Mouse (Mus musculus): ENCODE measurements around the gene Nmnat3. TPM values are rescaled to one million over a fixed set of nuclear protein-coding genes. Genes with fewer than 3 reads are reported as not detected.

Nmnat3 gene
- polyA plus RNA-seq, 1 experiment from 2014 or later: 2.7 TPM

DNA sequence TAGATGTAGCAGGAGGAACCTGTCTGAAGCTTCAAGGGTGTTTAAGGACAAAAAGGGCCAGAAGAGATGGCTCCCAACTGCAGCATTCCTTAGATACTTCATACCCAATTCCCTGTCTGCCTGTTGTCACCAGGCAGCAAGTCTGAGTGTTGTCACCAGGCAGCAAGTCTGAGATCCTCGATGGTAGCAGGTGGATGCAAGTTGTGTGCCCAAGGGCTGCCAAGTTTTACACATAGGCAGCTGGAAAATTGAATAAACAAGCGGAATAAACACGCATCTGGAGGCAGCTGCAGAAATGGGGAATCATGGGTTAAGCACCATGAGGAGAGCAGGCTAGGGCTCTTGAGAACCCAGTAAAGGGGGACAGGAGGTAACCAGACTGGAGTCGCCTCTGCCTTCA is 52.7 kb downstream of the Nmnat3 start:
- no peak for DNase-seq (ENCODE audit: low spot score)
- H3K4me1 ChIP-seq (ENCODE audit: control insufficient read depth, insufficient read depth, low read length): no peaks in the 10 kb centered on the region
- H3K9ac ChIP-seq (ENCODE audit: low read length): no peak overlapping the region
- no peak overlapping the region for H3K27ac ChIP-seq (replicated peaks; ENCODE audit: low read depth, low read length)
- no peak for ATAC-seq (ENCODE audit: insufficient number of reproducible peaks, low FRiP score, low TSS enrichment, low read depth)
- no peaks in the 10 kb centered on the region for H3K27me3 ChIP-seq (ENCODE audit: control insufficient read depth, insufficient read depth, low read length)
- WGBS: 88% methylated on average over 4 of the region's 4 CpGs
- H3K9me3 ChIP-seq (ENCODE audit: control insufficient read depth, low read length): no peaks in the 10 kb centered on the region
- H3K4me2 ChIP-seq (ENCODE audit: low read depth, severe bottlenecking): no peak overlapping the region
- no peak overlapping the region for H3K4me3 ChIP-seq (ENCODE audit: low read depth, low read length)
- no peaks in the 10 kb centered on the region for H3K36me3 ChIP-seq (ENCODE audit: control insufficient read depth, insufficient read depth, low read length)

DNA sequence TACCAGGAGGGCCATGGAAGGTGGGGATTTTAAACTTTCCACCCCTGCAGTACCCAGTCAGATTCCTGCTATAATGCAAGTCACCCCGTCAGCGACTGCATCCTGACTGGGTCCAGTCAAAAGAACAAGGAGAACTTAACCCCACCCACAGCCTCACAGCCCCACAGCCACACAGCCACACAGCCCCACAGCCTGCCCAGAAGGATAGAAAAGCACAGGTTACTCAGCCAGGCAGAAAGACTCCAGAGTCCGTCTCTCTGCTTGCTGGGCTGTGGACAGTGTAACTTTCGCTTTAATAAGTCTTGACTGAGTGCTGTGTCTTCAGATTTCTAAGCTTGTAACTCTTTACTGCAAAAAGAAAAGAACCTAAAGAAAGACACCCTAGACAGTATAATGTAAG is 53.2 kb downstream of the Nmnat3 start:
- DNase-seq (ENCODE audit: low spot score): no peak
- Histone ChIP-seq H3K9ac (ENCODE audit: low read length) (no peak overlapping the region), H3K36me3 (ENCODE audit: control insufficient read depth, insufficient read depth, low read length) (no peaks in the 10 kb centered on the region), H3K4me1 (ENCODE audit: control insufficient read depth, insufficient read depth, low read length) (no peaks in the 10 kb centered on the region), H3K9me3 (ENCODE audit: control insufficient read depth, low read length) (no peaks in the 10 kb centered on the region), H3K27ac (replicated peaks; ENCODE audit: low read depth, low read length) (no peak overlapping the region), H3K4me2 (ENCODE audit: low read depth, severe bottlenecking) (no peak overlapping the region), H3K4me3 (ENCODE audit: low read depth, low read length) (no peak overlapping the region), H3K27me3 (ENCODE audit: control insufficient read depth, insufficient read depth, low read length) (no peaks in the 10 kb centered on the region)
- no peak for ATAC-seq (ENCODE audit: insufficient number of reproducible peaks, low FRiP score, low TSS enrichment, low read depth)
- WGBS: 73% methylated on average over 4 of the region's 4 CpGs

- no peak overlapping the region for H3K9ac ChIP-seq (ENCODE audit: low read length)
- no peak overlapping the region for H3K4me3 ChIP-seq (ENCODE audit: low read depth, low read length)
- H3K36me3 ChIP-seq (ENCODE audit: control insufficient read depth, insufficient read depth, low read length): no peaks in the 10 kb centered on the region
- H3K4me2 ChIP-seq (ENCODE audit: low read depth, severe bottlenecking): no peak overlapping the region
- ATAC-seq (ENCODE audit: insufficient number of reproducible peaks, low FRiP score, low TSS enrichment, low read depth) (no peak), DNase-seq (ENCODE audit: low spot score) (no peak)
- H3K27ac ChIP-seq (replicated peaks; ENCODE audit: low read depth, low read length): no peak overlapping the region
- 0 out of 2 replicates have a peak, but pooled peaks cover 3% of the 10 kb centered on the region for H3K4me1 ChIP-seq (ENCODE audit: control insufficient read depth, insufficient read depth, low read length)
- no peaks in the 10 kb centered on the region for H3K27me3 ChIP-seq (ENCODE audit: control insufficient read depth, insufficient read depth, low read length)
- 81% methylated on average over 1 of the region's 1 CpGs for WGBS
- no peaks in the 10 kb centered on the region for H3K9me3 ChIP-seq (ENCODE audit: control insufficient read depth, low read length)
Observed at GRCm38 (mm10) chr9:98345840-98346239, 58.6 kb downstream of the Nmnat3 start.

GRCm38 (mm10) chr9:98346240-98346639 is 59.0 kb downstream of the Nmnat3 start:
- DNase-seq (ENCODE audit: low spot score) (no peak), ATAC-seq (ENCODE audit: insufficient number of reproducible peaks, low FRiP score, low TSS enrichment, low read depth) (no peak)
- H3K4me2 ChIP-seq (ENCODE audit: low read depth, severe bottlenecking): no peak overlapping the region
- 83% methylated on average over 4 of the region's 4 CpGs for WGBS
- H3K27ac ChIP-seq (replicated peaks; ENCODE audit: low read depth, low read length): no peak overlapping the region
- no peaks in the 10 kb centered on the region for H3K9me3 ChIP-seq (ENCODE audit: control insufficient read depth, low read length)
- H3K9ac ChIP-seq (ENCODE audit: low read length): no peak overlapping the region
- no peaks in the 10 kb centered on the region for H3K36me3 ChIP-seq (ENCODE audit: control insufficient read depth, insufficient read depth, low read length)
- no peaks in the 10 kb centered on the region for H3K27me3 ChIP-seq (ENCODE audit: control insufficient read depth, insufficient read depth, low read length)
- H3K4me1 ChIP-seq (ENCODE audit: control insufficient read depth, insufficient read depth, low read length): 0 out of 2 replicates have a peak, but pooled peaks cover 3% of the 10 kb centered on the region
- H3K4me3 ChIP-seq (ENCODE audit: low read depth, low read length): no peak overlapping the region

DNA sequence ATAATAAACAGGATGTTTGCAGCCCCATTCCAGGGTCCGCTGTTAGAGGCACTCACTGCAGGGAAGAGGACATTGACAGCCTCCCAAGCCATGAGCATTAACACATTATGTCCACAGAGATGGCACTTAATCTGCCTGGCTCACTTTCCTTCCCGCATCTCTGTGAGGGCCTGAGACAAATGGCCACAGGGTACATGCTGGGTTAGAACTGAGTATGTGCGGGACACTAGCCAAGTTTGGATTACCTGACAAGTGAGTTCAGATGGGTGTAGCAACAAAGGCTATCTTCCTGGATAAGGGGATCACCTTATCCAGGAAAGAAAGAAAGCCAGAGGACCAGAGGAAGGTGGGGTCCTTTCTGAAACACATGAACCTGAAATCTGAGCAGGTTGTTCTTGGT is 59.8 kb downstream of the Nmnat3 start:
- no peak overlapping the region for H3K9ac ChIP-seq (ENCODE audit: low read length)
- no peaks in the 10 kb centered on the region for H3K36me3 ChIP-seq (ENCODE audit: control insufficient read depth, insufficient read depth, low read length)
- H3K27me3 ChIP-seq (ENCODE audit: control insufficient read depth, insufficient read depth, low read length): no peaks in the 10 kb centered on the region
- WGBS: 88% methylated on average over 3 of the region's 3 CpGs
- ATAC-seq (ENCODE audit: insufficient number of reproducible peaks, low FRiP score, low TSS enrichment, low read depth): no peak
- H3K9me3 ChIP-seq (ENCODE audit: control insufficient read depth, low read length): no peaks in the 10 kb centered on the region
- H3K27ac ChIP-seq (replicated peaks; ENCODE audit: low read depth, low read length): no peak overlapping the region
- no peak overlapping the region for H3K4me2 ChIP-seq (ENCODE audit: low read depth, severe bottlenecking)
- 0 out of 2 replicates have a peak, but pooled peaks cover 3% of the 10 kb centered on the region for H3K4me1 ChIP-seq (ENCODE audit: control insufficient read depth, insufficient read depth, low read length)
- no peak overlapping the region for H3K4me3 ChIP-seq (ENCODE audit: low read depth, low read length)
- no peak for DNase-seq (ENCODE audit: low spot score)

GRCm38 (mm10) chr9:98350318-98351144 is 63.3 kb downstream of the Nmnat3 start:
- Histone ChIP-seq H3K27me3 (ENCODE audit: control insufficient read depth, insufficient read depth, low read length) (no peaks in the 10 kb centered on the region), H3K4me1 (ENCODE audit: control insufficient read depth, insufficient read depth, low read length) (0 out of 2 replicates have a peak, but pooled peaks cover 3% of the 10 kb centered on the region), H3K4me2 (ENCODE audit: low read depth, severe bottlenecking) (no peak overlapping the region), H3K4me3 (ENCODE audit: low read depth, low read length) (no peak overlapping the region), H3K9me3 (ENCODE audit: control insufficient read depth, low read length) (no peaks in the 10 kb centered on the region), H3K27ac (replicated peaks; ENCODE audit: low read depth, low read length) (no peak overlapping the region), H3K9ac (ENCODE audit: low read length) (no peak overlapping the region), H3K36me3 (ENCODE audit: control insufficient read depth, insufficient read depth, low read length) (no peaks in the 10 kb centered on the region)
- ATAC-seq (ENCODE audit: insufficient number of reproducible peaks, low FRiP score, low TSS enrichment, low read depth) (no peak), DNase-seq (ENCODE audit: low spot score) (peak; percentile 26)
- 14% methylated on average over 4 of the region's 4 CpGs for WGBS

DNA sequence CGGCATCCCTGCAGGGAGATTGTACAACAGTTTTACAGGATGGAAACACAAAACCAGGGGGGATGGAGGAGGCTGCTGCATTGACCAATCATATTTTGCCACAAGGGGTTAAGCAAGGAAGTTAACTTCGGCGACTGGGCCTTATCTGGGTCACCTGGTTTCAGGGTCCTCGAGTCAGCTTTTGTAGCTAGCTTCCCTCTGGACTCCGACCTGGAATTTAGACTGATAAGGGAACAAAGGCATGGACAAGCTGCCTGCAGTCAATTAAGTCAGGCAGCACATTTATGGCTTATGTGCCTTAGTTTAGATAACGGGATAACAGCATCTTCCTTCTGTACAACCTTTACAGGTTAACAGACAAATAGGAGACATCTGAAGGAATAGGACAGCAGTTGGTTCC is 65.1 kb downstream of the Nmnat3 start:
- no peak overlapping the region for H3K9ac ChIP-seq (ENCODE audit: low read length)
- H3K4me1 ChIP-seq (ENCODE audit: control insufficient read depth, insufficient read depth, low read length): 0 out of 2 replicates have a peak, but pooled peaks cover 3% of the 10 kb centered on the region
- no peaks in the 10 kb centered on the region for H3K9me3 ChIP-seq (ENCODE audit: control insufficient read depth, low read length)
- ATAC-seq (ENCODE audit: insufficient number of reproducible peaks, low FRiP score, low TSS enrichment, low read depth) (no peak), DNase-seq (ENCODE audit: low spot score) (no peak)
- H3K36me3 ChIP-seq (ENCODE audit: control insufficient read depth, insufficient read depth, low read length): no peaks in the 10 kb centered on the region
- no peaks in the 10 kb centered on the region for H3K27me3 ChIP-seq (ENCODE audit: control insufficient read depth, insufficient read depth, low read length)
- 64% methylated on average over 6 of the region's 6 CpGs for WGBS
- H3K4me2 ChIP-seq (ENCODE audit: low read depth, severe bottlenecking): no peak overlapping the region
- no peak overlapping the region for H3K27ac ChIP-seq (replicated peaks; ENCODE audit: low read depth, low read length)
- no peak overlapping the region for H3K4me3 ChIP-seq (ENCODE audit: low read depth, low read length)

DNA sequence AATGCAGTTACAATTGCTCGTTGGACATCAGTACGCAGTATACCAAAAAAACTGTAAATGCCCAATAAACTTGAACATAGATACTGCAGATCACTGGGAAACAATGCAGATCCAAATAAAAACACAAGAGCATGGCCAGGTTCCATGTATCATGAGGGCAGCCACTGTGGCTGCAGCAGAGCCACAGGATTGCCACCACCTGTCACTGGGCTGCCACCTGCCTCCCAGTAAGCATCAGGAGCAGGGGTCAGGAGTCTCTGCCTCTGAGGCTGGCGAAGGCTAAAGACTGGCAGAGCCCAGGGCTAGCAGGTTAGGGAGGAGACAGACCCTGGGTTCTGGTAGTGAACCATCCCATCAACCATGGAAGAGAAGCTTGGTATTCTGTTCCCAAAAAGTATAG is 67.7 kb downstream of the Nmnat3 start:
- Histone ChIP-seq H3K9ac (ENCODE audit: low read length) (no peak overlapping the region), H3K9me3 (ENCODE audit: control insufficient read depth, low read length) (no peaks in the 10 kb centered on the region), H3K4me2 (ENCODE audit: low read depth, severe bottlenecking) (no peak overlapping the region), H3K36me3 (ENCODE audit: control insufficient read depth, insufficient read depth, low read length) (no peaks in the 10 kb centered on the region), H3K27me3 (ENCODE audit: control insufficient read depth, insufficient read depth, low read length) (no peaks in the 10 kb centered on the region), H3K27ac (replicated peaks; ENCODE audit: low read depth, low read length) (no peak overlapping the region), H3K4me1 (ENCODE audit: control insufficient read depth, insufficient read depth, low read length) (0 out of 2 replicates have a peak, but pooled peaks cover 3% of the 10 kb centered on the region), H3K4me3 (ENCODE audit: low read depth, low read length) (no peak overlapping the region)
- WGBS: 92% methylated on average over 3 of the region's 3 CpGs
- ATAC-seq (ENCODE audit: insufficient number of reproducible peaks, low FRiP score, low TSS enrichment, low read depth): no peak
- DNase-seq (ENCODE audit: low spot score): no peak

Data from limb, embryonic 11.5 days (tissue).